Mouse (Mus musculus) myocyte (in vitro differentiated cells): ENCODE results near the gene Ifit1.

Experiments used
- POLR2A ChIP-seq: IDR thresholded peaks from one replicate; pipeline ENCODE4 v1.6.1; 2011; ENCODE audit warnings: low read depth, mild to moderate bottlenecking, control low read depth, moderate library complexity; ENCODE audit not compliant: insufficient read length
- POLR2AphosphoS2 ChIP-seq: IDR thresholded peaks from one replicate; pipeline ENCODE4 v1.6.1; 2011; ENCODE audit warnings: low read depth, control low read depth; ENCODE audit not compliant: insufficient read length
- SRF ChIP-seq: IDR thresholded peaks from one replicate; pipeline ENCODE4 v1.6.1; 2011; ENCODE audit warnings: low read depth; ENCODE audit not compliant: control insufficient read depth, insufficient read length

DNA sequence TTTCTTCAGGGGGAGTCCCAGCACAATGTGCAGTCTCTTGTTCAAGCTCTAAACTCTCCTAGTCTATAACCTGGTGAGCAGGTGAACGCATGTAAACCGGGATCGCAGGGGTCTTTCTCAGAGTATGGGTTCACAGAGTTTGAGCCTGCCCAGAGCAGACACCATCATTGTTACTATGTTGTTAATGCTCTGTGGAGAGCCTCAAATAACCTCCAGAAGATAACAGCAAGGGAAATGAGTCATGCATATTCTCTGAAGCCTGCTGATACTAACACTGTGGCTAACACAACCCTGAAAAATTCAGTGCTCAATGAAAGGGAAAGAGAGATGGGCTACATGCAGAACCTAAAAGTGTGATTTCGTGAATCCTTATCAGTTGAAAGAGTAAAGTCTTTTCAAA lies 37.8 kb downstream of the Ifit1 start:
- no peak for TF ChIP-seq SRF
- no peak for TF ChIP-seq POLR2A
- no peak for TF ChIP-seq POLR2AphosphoS2
